Mouse (Mus musculus): ENCODE data around the gene Exosc2. TPM values are rescaled to one million over a fixed set of nuclear protein-coding genes. Genes with fewer than 3 reads are reported as not detected.

Exosc2 gene
- 18.6 TPM for polyA plus RNA-seq (2014; fragmentation: Illumina TruSeq; extraction: RNeasy Lipid Tissue Mini Kit (QIAGEN cat#74804); ENCODE audit: low read depth, low replicate concordance)

GRCm38 (mm10) chr2:31670551-31671035, at the start of gene Exosc2:
Exosc2 (plus strand) TSS chr2:31670715.

GRCm38 (mm10) chr2:31639901-31640608, 30.5 kb upstream of the Exosc2 start, which contains the start of gene Prdm12:
Prdm12 (plus strand) TSS chr2:31640037.

GRCm38 (mm10) chr2:31688074-31688925, 17.8 kb downstream of the Exosc2 start, which contains the start of gene Abl1:
Abl1 (plus strand) TSS chr2:31688376.

Other genes starting within 250 kb of the Exosc2 start
- gene Ass1, start 200.5 kb upstream of the Exosc2 start, polyA plus RNA-seq (2014; fragmentation: Illumina TruSeq; extraction: RNeasy Lipid Tissue Mini Kit (QIAGEN cat#74804); ENCODE audit: low read depth, low replicate concordance), result 21.0 TPM
- 30.8 TPM for gene Fubp3, start 98.1 kb upstream of the Exosc2 start, polyA plus RNA-seq (2014; fragmentation: Illumina TruSeq; extraction: RNeasy Lipid Tissue Mini Kit (QIAGEN cat#74804); ENCODE audit: low read depth, low replicate concordance)
- gene Prdm12, start 30.7 kb upstream of the Exosc2 start, polyA plus RNA-seq (2014; fragmentation: Illumina TruSeq; extraction: RNeasy Lipid Tissue Mini Kit (QIAGEN cat#74804); ENCODE audit: low read depth, low replicate concordance), result not detected
- gene Abl1, start 17.7 kb downstream of the Exosc2 start, polyA plus RNA-seq (2014; fragmentation: Illumina TruSeq; extraction: RNeasy Lipid Tissue Mini Kit (QIAGEN cat#74804); ENCODE audit: low read depth, low replicate concordance), result 35.3 TPM
- 1.1 TPM for gene Qrfp, start 139.9 kb downstream of the Exosc2 start, polyA plus RNA-seq (2014; fragmentation: Illumina TruSeq; extraction: RNeasy Lipid Tissue Mini Kit (QIAGEN cat#74804); ENCODE audit: low read depth, low replicate concordance)
- 1.3 TPM for gene Fibcd1, start 175.3 kb downstream of the Exosc2 start, polyA plus RNA-seq (2014; fragmentation: Illumina TruSeq; extraction: RNeasy Lipid Tissue Mini Kit (QIAGEN cat#74804); ENCODE audit: low read depth, low replicate concordance)
- 12.0 TPM for gene Lamc3, start 216.6 kb downstream of the Exosc2 start, polyA plus RNA-seq (2014; fragmentation: Illumina TruSeq; extraction: RNeasy Lipid Tissue Mini Kit (QIAGEN cat#74804); ENCODE audit: low read depth, low replicate concordance)